ENCODE assay signal across 19 mouse cellular contexts in genomic region chr16:14409776-14410175, GRCm38 (mm10). TPM values are rescaled to one million over a fixed set of nuclear protein-coding genes. Genes with fewer than 3 reads are reported as not detected.
A peak's percentile ranks its signal among the peaks of the same experiment; 100 is the strongest.
DNase-seq lines count a peak whose midpoint lies in the region; ATAC-seq and TF ChIP-seq lines count a peak whose summit lies in the region.
"Had no signal": no experiment of that assay in that cellular context is flagged by ENCODE, and none has a peak within 500 bp of the region (broad histone marks: within the 10 kb centered on the region; RNA-seq: fewer than 3 reads in every experiment).

No protein-coding gene starts in this region.

- no peaks in the 10 kb centered on the region for H3K27me3 ChIP-seq in MEL (ENCODE audit: control insufficient read depth in 1 of 2, insufficient read depth in 2 of 2, low read length in 2 of 2)
- H3K27me3 ChIP-seq: embryonic facial prominence, embryonic 15.5 days; heart, embryonic 13.5 days; hindbrain, embryonic 13.5 days had no signal

- no peaks in the 10 kb centered on the region for H3K79me2 ChIP-seq in MEL (ENCODE audit: control insufficient read depth, insufficient read depth, low read length, poor library complexity)

- H3K4me1 ChIP-seq in MEL (ENCODE audit: control insufficient read depth in 1 of 2, insufficient read depth in 2 of 2, low read length in 2 of 2), result peaks cover 0 to 9% of the 10 kb centered on the region in 2 experiments; a peak in 3 of 4 replicates
- H3K4me1 ChIP-seq: embryonic facial prominence, embryonic 15.5 days; forebrain, embryonic 10.5 days; heart, embryonic 13.5 days; hindbrain, embryonic 13.5 days had no signal

- H3K4me3 ChIP-seq in layer of hippocampus, adult 2 months, result no peak overlapping the region
- H3K4me3 ChIP-seq in MEL (ENCODE audit: control insufficient read depth in 1 of 2, insufficient read depth in 1 of 2, low read depth in 2 of 2, low read length in 2 of 2), result no peak overlapping the region
- H3K4me3 ChIP-seq: embryonic facial prominence, embryonic 15.5 days; erythroblast, embryonic 14.5 days; forebrain, embryonic 10.5 days; heart, embryonic 13.5 days; hindbrain, embryonic 13.5 days had no signal

- H3K27ac ChIP-seq in layer of hippocampus, adult 2 months, result 0 out of 2 replicates have a peak overlapping the region, but pooled peaks have one; percentile 32
- no peak overlapping the region for H3K27ac ChIP-seq in MEL (ENCODE audit: control insufficient read depth, low read depth, low read length)
- H3K27ac ChIP-seq: embryonic facial prominence, embryonic 15.5 days; forebrain, embryonic 10.5 days; heart, embryonic 13.5 days; hindbrain, embryonic 13.5 days; hindbrain, postnatal 0 days had no signal

- no peak; a peak in 1 of 4 replicates for TF ChIP-seq POLR2A in MEL (IDR thresholded peaks at IDR 0.05; ENCODE audit: control insufficient read depth in 1 of 2, insufficient read depth in 1 of 2, low read depth in 1 of 2, low read length in 2 of 2, poor library complexity in 1 of 2)

- DNase-seq in layer of hippocampus, adult 2 months (ENCODE audit: low spot score in 2 of 2), result no peak
- DNase-seq in layer of hippocampus, postnatal 14 days (ENCODE audit: low spot score in 2 of 2), result no peak
- DNase-seq in MEL (ENCODE audit: low read depth, low spot score), result peak; percentile 63
- no peak for DNase-seq in spleen, adult 12 weeks (ENCODE audit: low spot score)
- no peak for DNase-seq in adrenal gland, postnatal 25 days
- DNase-seq: adrenal gland, postnatal 14 days; cerebellum, postnatal 10 days; embryo, embryonic 11 days; gastrocnemius, postnatal 36 days; heart, postnatal 4 days had no signal

- peak; percentile 79 for ATAC-seq in common myeloid progenitor, adult 5-6 weeks (replicated peaks; ENCODE audit: low read depth, poor library complexity, severe bottlenecking)
- peak; percentile 66 for ATAC-seq in megakaryocyte progenitor cell, adult 5-6 weeks (replicated peaks; ENCODE audit: poor library complexity)
- ATAC-seq: forebrain, embryonic 14.5 days; hindbrain, postnatal 0 days had no signal

- TF ChIP-seq EP300 in MEL (IDR thresholded peaks at IDR 0.05; ENCODE audit: low read depth in 1 of 2, low read length in 2 of 2), result no peak; a peak in 2 of 4 replicates

- H3K9me3 ChIP-seq in MEL (replicated peaks; ENCODE audit: insufficient read depth, low read length), result no peaks in the 10 kb centered on the region
- H3K9me3 ChIP-seq: embryonic facial prominence, embryonic 15.5 days; forebrain, embryonic 10.5 days; heart, embryonic 13.5 days; hindbrain, embryonic 13.5 days had no signal

- peaks cover 12 to 30% of the 10 kb centered on the region in 2 experiments for H3K36me3 ChIP-seq in MEL (ENCODE audit: control insufficient read depth in 1 of 2, insufficient read depth in 2 of 2, low read length in 2 of 2)

- H3K9ac ChIP-seq in MEL (ENCODE audit: control insufficient read depth, low read depth, low read length, poor library complexity, severe bottlenecking), result no peak overlapping the region
- H3K9ac ChIP-seq: embryonic facial prominence, embryonic 15.5 days; heart, embryonic 13.5 days; hindbrain, embryonic 13.5 days had no signal

- TF ChIP-seq CTCF in layer of hippocampus, adult 2 months (conservative IDR thresholded peaks at IDR 0.05), result no peak
- no peak for TF ChIP-seq CTCF in MEL (IDR thresholded peaks at IDR 0.05 in 2 of 3, conservative IDR thresholded peaks at IDR 0.05 in 1 of 3; ENCODE audit: control insufficient read depth in 1 of 3, insufficient read depth in 1 of 3, low read depth in 2 of 3, low read length in 3 of 3, poor library complexity in 1 of 3, severe bottlenecking in 1 of 3)

- TF ChIP-seq RAD21 in MEL (IDR thresholded peaks at IDR 0.05; ENCODE audit: low read depth, low read length), result no peak

TF ChIP-seq in MEL, 35 proteins besides CTCF, POLR2A, EP300 and RAD21:
- 0 out of 2 replicates have a peak, but pooled peaks have one; percentile 13 for TF ChIP-seq TCF12 (IDR thresholded peaks at IDR 0.05; ENCODE audit: low read depth, low read length)
- TF ChIP-seq CHD1 (IDR thresholded peaks at IDR 0.05; ENCODE audit: low read depth, low read length), result no peak
- TF ChIP-seq ZNF384 (IDR thresholded peaks at IDR 0.05; ENCODE audit: low read depth, low read length), result no peak
- TF ChIP-seq TBP (IDR thresholded peaks at IDR 0.05; ENCODE audit: low read depth, low read length), result no peak
- TF ChIP-seq USF2 (IDR thresholded peaks at IDR 0.05; ENCODE audit: borderline replicate concordance in 1 of 2, insufficient read depth in 1 of 2, low read depth in 1 of 2, low read length in 2 of 2), result no peak
- TF ChIP-seq KAT2A (conservative IDR thresholded peaks at IDR 0.05; ENCODE audit: low read depth, low read length), result no peak
- 0 out of 2 replicates have a peak, but pooled peaks have one; percentile 19 for TF ChIP-seq ETS1 (IDR thresholded peaks at IDR 0.05; ENCODE audit: low read depth, low read length)
- no peak for TF ChIP-seq MYC (IDR thresholded peaks at IDR 0.05; ENCODE audit: low read depth, low read length)
- TF ChIP-seq TAL1 (IDR thresholded peaks at IDR 0.05; ENCODE audit: low read length), result no peak
- no peak for TF ChIP-seq MEF2A (IDR thresholded peaks at IDR 0.05; ENCODE audit: extremely low read depth, insufficient replicate concordance, low read depth, low read length, poor library complexity, severe bottlenecking)
- TF ChIP-seq MAFK (IDR thresholded peaks at IDR 0.05; ENCODE audit: borderline replicate concordance, low read depth, low read length), result no peak
- peak; percentile 60 for TF ChIP-seq GATA1 (IDR thresholded peaks at IDR 0.05; ENCODE audit: low read depth, low read length)
- no peak for TF ChIP-seq NELFE (IDR thresholded peaks at IDR 0.05; ENCODE audit: low read depth, low read length)
- peak; percentile 92 for TF ChIP-seq RCOR1 (IDR thresholded peaks at IDR 0.05; ENCODE audit: low read depth, low read length)
TF ChIP-seq in MEL: peak in this region for 4.

RNA-seq across cellular contexts. Expression of gene Abcc1, which starts 48.4 kb away (rescaled TPM):
- 10 to 100 TPM; 15.4 to 17.9 TPM for total RNA-seq in layer of hippocampus, adult 2 months (2021)
- total RNA-seq in layer of hippocampus, postnatal 14 days (2021), result 10 to 100 TPM; 19.0 to 19.3 TPM
- 30.9 and 31.5 TPM in 2 replicates for total RNA-seq in MEL (2012; rRNA removed)
- polyA plus RNA-seq in MEL (2012; ENCODE audit: insufficient read depth in 1 of 2, insufficient read length in 2 of 2, low read depth in 1 of 2, low replicate concordance in 2 of 2, missing spikeins in 1 of 2), result 10 to 100 TPM; 34.2 to 39.8 TPM
- total RNA-seq in common myeloid progenitor, adult 5-6 weeks (2017), result 41.4 and 44.5 TPM in 2 replicates
- total RNA-seq in megakaryocyte progenitor cell, adult 5-6 weeks (2015), result 25.9 and 30.6 TPM in 2 replicates
- total RNA-seq in megakaryocyte progenitor cell, adult 5-6 weeks (2017), result 28.8 and 35.6 TPM in 2 replicates
- 14.7 and 26.0 TPM in 2 replicates for total RNA-seq in adrenal gland, postnatal 25 days (2021)
